Mouse (Mus musculus): Measurements from ENCODE around the gene Pla2g7. TPM values are rescaled to one million over a fixed set of nuclear protein-coding genes. Genes with fewer than 3 reads are reported as not detected.
A peak's percentile ranks its signal among the peaks of the same experiment; 100 is the strongest.
"Not testable (repeated sequence)": the region's sequence is repeated elsewhere in the genome, so short reads cannot be mapped to it uniquely, and the experiment has no call there.

Pla2g7 gene
- 100 to 1,000 TPM in 1 of 4 experiments, 10 to 100 TPM in 3; 83.8 to 107 (median 92.0) TPM for total RNA-seq (2022)

DNA sequence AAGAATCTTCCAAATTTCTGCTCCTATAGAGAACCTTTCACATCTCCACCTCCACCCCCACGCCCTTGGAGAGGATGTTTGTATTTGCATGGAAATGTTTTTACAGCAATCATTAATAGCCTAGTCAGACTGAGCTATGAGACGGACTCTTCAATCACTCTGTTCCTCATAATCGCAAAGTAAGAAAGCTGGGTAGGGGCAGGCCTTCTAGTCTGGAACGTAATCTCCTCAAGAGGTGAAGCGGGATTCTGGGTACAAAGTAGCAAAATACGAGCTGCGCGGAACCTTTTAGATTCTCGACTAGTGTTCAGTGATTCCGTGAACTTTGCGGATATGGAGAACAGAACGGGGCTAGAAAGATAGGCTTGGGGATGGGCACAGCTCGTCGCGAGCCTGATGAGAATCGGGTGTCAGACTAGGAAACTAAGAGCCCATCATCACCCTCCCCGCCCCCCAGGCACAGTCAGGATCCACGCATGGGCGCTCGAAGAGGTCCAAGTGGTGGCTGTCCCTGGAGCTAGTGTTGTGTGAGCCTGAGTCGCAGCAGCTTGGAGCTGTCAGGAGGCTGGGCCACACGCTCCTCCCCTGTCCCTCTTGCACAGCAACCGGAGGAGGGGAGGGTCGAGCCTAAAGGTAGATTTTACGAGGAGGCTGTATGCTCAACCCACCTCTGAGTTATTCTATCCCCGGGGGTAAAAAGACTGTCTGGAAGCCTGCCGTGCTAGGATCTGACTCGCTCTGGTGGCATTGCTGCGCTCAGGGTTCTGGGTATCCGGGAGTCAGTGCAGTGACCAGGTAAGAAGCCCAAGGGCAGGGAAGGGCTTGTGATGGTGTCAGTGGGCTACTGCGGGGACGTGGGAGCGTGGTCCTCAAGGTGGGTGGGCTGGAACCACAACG is at the start of gene Pla2g7:
Gene Pla2g7 (plus strand): TSS at position 107 of the 897 bp plus-strand sequence.
- peak; percentile 39 to 56 for DNase-seq (ENCODE audit: low spot score in 2 of 2)

DNA sequence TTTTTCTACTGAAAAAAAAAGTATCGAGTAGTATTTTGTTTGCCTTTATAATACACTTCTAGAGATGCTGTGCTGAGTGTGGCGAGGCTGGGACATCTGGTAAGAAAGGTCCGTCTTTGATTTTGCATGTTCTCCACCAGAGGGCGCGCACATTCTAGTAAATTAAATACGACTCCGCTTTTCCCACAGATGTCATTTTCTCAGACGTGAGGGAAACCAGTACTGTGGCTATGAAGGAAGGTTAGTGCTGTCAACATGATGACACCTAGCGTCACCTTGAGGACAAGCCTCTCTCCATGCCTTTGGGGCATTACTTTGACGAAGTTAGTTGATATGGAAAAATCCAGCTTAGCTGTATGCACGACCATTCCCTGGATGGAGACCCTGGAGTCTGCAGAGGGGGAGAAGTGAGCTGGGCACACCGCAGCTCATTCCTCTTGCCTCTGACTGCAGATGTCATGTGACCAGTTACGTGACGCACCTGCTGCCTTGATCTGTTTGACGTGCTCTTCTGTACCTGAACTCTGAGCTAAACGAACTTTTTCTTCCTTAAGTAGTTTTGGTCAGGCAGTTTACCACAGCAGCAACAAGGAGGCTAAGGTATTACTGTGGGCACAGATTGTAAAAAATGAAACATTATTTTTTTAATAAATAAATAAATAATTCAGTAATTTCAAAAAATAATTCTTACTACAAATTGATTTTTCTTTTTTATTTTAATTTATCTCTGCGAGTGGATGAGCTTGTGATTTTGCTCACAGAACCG is 49.1 kb upstream of the Pla2g7 start:
- DNase-seq (ENCODE audit: low spot score in 2 of 2): peak in 1 of 2 experiments; percentile 11

DNA sequence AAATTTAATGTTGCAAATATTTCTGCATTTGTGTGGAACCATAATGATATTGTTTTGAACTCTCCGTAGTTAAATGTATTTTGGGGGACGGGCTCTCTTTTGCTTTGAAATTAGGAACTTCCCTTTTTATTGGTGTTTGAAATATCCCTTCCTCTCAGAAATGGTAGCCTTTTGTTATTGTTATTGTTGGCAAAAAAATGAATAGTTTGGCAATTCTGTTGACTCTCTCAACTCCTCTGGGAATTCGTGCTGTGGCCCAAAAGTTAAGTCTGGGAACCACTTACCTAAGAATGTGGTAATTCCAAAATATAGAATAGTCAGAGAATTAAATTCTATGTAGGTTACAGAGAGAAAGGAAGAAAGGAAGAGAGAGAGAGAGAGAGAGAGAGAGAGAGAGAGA is 47.7 kb upstream of the Pla2g7 start:
- no peak for DNase-seq (ENCODE audit: low spot score in 2 of 2)

DNA sequence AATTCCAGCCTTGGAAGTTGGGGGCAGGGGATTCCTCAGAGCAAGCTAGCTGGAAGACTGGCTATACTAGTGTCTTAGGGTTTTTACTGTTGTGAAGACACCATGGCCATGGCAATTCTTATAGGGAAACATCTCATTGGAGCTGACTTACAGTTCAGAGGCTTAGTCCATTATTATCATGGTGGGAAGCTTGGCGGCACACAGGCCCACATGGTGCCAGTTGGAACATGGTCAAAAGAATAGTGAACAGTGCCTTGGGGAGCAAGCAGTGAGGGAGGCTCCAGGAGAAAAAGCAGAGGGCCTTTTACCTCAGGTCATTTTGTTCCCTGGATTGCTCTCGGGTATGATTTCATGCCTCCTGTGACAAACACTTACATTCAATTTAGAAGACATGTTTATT is 37.4 kb upstream of the Pla2g7 start:
- DNase-seq (ENCODE audit: low spot score in 2 of 2): no peak

DNA sequence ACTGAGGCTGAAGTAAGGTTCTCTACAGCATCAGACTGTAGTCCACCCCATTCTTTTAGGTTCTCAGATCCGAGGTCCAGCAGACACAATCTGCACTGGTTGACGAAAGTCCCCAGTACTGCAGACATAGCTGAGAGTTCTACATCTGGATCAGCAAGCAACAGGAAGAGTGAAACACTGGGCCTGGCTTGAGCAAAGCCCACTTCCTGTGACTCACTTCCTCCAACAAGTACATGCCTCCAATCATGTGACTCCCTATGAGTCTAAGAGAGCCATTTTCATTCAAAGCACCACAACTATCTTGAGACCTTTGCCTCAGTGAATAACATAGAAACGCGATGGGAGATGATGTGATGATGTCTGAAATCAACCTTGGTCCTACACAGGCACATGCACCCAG is 36.7 kb upstream of the Pla2g7 start:
- no peak for DNase-seq (ENCODE audit: low spot score in 2 of 2)

DNA sequence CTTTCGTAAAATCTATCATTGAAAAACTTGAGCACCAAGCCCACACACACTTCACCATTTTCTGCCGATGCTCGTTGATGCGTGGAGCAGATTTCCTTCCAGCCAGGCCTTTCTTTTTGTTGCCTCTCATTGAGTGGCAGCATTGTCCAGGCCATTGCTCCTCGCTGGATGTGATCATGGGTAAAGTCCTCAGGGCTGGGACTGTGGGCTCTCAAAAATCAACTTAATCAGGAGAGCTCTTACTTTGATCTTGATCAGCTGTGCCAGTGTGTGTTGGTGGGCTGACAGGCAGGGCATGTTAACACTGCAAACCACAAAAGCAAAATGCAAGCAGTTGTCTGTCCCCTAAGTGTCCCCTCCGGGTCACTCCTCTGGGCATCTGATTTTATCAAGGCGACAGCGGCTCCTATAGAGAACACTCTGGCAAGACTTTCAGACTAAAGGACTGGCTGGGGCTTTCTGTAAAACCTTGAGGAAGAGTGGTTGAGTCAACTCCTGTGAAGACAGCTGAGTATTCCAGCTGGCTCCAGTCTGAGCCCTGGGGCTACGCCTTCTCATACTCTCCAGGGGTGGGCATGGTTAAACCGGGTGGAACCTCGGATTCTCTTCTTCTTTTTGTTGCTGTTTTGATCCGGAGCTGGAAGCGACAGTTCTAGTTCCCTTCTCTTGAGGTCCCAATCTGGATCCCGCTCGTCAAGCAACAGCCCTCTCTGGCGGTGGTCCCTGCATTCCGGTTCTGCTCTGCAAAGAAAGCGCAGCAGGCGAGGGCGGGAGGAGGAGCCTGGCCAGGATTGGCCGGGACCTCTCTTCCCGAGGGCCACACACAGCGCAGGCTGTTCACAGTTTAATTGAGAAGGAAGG is 33.3 kb upstream of the Pla2g7 start:
- no peak for DNase-seq (ENCODE audit: low spot score in 2 of 2)

DNA sequence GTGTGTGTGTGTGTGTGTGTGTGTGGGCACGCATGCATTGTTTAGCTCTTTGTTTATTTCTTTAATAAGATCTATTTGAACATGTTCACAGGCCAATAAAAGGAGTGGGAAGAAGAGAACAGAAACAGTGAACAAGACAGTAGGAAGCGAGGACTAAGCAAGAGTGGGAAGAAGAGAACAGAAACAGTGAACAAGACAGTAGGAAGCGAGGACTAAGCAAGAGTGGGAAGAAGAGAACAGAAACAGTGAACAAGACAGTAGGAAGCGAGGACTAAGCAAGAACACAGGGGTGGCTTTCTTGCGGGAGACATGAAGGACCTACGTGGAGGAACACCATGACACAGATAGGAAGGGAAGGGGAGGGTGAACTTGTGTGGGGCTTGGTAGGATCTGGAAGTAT is 31.1 kb upstream of the Pla2g7 start:
- DNase-seq (ENCODE audit: low spot score in 2 of 2): not testable (repeated sequence)

DNA sequence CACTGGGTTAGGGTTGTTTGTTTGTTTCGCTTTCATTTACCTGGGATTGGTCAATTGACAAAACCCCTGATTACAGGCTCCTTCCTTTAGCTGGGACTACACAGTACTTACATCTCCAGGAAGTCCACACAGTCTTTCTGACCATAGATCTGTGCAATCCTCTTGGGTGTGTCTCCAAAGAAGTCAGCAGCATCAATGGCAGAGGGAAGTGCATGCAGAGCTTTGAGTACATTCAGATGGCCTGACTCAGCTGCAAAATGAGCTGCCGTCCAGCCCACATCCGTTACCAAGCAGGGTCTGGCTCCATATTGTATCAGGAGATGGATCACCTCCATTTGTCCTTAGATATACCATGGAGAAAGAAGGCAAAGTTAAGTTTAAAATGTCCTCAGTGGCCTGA is 29.1 kb upstream of the Pla2g7 start:
- no peak for DNase-seq (ENCODE audit: low spot score in 2 of 2)

DNA sequence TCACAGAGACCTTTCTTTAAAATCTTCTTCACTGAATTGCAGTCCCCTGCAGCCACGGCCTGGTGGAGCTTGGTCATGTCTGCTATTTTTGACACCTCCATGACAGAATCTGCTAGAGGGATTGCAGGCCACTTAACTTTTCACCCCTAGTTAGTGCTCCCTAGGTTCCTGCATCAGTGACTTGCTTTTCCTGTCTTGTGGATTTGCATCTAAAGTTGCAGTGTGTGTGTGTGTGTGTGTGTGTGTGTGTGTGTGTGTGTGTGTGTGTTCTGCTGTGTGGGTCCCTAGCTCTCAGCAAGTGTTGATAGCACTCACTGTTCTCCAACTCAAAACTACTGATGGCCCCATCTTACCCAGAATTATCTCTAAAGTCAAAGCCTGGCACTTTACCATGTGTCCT is 24.4 kb upstream of the Pla2g7 start, which contains the start of gene Ankrd66:
Gene Ankrd66 (minus strand): TSS at position 101 of the 400 bp plus-strand sequence.
- DNase-seq (ENCODE audit: low spot score in 2 of 2): no peak

DNA sequence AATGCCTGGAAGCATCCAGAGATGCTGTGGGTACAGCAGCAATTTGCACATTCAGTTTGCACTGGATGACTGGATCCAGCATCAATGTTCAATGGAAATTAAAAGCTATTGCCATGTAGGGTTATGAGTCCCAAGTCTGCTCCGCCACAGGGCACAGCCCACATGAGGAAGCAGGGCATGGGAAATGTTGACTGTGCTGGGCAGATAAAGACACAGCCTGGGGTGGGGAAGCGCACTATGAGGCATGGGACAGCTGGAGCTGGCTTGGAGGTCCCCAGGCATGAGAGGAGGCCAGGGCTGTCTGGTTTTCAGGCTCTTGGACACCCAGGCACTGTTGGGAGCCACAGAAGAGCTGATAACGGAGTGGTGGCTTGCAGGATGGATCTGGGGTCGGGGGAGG is 23.9 kb upstream of the Pla2g7 start:
- no peak for DNase-seq (ENCODE audit: low spot score in 2 of 2)

DNA sequence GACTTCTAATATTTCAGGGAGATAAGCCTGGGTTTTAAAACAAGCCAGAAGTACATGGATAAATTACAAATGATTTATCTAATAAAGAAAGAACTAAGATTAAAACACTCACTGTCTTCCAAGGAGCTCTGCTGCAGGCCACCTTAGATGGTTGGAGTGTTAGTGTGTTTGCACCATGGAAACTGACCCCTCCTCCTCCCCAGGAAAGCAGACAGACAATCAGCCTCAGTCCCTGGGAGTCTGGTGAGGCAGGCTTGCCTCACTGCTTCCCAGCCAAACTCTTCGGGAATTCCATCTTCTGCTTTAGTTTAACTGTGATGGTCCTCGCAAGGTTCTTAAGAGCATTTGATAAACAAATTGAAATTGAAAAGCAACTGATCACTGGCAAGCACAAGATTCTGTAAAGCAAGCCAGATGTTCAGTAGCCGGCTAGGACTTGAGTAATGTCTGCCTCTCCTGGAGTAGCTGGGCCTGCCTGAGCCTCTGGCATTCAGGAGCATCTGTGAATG is 16.7 kb upstream of the Pla2g7 start:
- DNase-seq (ENCODE audit: low spot score in 2 of 2): no peak

DNA sequence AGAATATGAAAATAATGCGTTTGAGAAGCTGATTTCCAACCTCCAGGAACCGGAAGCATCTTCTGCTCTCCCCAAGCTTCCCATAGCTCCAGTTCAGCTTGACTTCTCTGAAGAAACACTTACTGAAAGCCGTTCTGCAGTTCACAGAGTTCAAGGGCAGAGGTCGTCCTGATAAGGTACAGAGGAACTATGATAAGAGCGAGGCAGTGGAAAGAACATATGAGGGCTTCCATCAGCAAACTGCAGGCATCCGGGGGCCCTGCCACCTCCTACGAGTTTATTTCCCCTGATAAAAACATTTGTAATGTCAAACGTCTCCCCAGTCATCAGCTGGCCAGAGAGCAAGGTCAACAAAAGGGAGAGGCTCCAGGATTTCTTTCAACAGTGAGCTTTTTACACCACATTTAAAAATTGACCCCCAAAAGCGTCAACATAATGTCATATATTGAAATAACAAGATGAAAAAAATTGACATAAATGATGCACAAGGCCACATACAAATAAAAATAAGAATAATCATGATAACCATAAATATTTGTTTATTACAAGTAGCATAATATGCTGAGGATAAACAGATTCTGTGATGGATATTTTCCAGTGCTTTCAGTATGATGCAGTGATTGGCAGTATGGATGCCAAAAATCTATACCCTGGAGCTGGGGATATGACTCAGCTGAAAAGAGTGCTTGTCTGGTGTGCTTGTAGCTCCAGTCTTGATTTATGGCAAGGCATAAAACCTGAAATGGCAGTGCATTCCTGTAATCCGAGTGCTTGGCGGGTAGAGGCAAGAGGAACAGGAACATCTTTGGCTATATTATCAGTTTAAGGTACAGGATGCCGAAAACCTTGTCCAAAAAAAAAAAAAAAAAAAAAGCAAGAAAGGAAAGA is 13.1 kb upstream of the Pla2g7 start:
- DNase-seq (ENCODE audit: low spot score in 2 of 2): no peak

DNA sequence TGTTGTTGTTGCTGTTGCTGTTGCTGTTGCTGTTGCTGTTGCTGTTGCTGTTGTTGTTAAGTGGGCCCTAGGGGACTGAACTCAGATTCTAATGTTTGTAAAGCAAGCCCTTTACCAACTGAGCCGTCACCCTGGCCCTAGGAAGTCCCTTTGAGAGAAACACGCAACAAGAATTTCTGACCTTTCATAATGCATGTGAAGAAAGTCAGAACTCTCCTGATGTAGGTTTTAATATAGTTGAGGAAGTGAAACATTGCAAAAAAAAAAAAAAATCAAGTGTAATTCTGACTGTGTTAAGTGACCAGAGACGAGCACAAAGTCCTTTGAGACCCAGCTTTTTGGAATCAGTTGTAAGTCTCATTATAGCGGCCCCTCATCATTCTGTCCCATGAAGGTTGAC is 10.8 kb upstream of the Pla2g7 start:
- no peak for DNase-seq (ENCODE audit: low spot score in 2 of 2)

DNA sequence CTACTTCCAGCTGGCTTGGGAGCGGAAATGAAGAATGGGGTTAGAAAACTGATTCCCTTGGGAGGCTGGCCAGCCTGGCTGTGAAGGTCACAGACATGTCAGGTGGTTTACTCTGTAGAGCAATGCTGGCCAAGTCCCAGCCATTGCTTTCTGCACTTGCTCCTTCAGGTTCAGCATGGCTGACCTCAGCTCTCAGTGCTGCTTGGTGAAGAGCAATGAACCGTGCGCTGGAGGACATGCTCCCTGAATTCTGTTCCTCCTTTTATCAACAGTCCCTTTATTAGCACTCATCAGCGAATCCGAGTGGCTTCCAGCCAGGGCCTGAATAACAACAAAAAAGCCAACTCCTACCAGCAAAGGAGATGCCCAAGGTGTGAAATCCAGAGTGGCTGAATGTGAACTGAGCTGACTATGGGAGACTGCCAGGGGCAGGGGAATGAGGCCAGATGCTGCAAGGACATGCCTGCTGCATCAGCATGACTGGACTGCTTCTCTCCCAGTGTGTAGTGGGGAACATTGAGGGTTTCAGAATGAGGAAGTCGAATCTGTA is 10.3 kb upstream of the Pla2g7 start:
- DNase-seq (ENCODE audit: low spot score in 2 of 2): peak in 1 of 2 experiments; percentile 71

DNA sequence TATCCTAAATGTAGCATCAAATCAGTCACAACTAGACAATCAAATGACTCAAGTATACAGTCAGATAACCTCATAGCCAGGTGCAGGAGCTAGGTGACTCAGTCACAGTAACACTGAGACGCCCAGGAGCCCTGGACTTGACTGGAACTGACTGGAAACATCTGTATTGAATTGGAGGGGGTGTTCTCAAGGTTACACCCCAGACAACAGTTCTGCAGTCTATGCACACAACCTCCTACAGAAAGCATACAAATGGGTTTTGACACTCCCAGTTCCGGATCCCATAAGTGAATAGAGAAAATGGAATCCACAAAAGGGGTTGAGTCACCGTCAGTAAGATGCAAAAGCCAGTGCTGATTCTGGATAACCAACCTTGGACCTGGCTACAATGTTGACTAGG is 9.2 kb upstream of the Pla2g7 start:
- no peak for DNase-seq (ENCODE audit: low spot score in 2 of 2)

DNA sequence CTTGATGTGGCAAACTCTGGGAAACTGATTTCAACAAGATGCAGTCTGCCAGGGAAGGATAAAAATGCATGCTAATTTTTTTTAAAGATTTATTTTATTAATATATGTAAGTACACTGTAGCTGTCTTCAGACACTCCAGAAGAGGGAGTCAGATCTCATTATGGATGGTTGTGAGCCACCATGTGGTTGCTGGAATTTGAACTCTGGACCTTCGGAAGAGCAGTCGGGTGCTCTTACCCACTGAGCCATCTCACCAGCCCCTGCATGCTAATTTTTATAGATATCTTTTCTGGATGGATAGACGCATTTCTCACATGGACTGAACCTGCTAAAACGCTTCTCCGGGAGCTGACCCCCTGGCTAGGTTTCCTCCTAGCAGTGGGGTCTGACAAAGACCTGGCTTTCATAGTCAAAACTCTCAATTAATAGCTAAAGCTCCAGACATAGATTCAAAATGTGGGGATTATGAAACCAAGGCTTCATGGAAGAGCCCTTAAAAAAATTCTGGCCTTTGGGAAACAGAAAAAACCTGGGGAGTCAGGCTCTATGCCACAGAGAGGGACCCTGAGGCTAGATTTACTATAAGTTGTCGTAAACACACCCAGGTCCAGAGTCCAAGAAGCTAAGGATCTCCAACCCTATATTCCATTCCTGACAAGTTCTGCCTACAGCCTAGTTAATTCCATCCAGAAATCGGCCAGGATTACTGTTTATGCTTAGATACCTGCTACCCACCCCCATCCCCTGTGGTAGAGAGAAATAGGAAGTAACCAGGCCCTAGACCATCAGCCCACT is 4.5 kb upstream of the Pla2g7 start:
- no peak for DNase-seq (ENCODE audit: low spot score in 2 of 2)

DNA sequence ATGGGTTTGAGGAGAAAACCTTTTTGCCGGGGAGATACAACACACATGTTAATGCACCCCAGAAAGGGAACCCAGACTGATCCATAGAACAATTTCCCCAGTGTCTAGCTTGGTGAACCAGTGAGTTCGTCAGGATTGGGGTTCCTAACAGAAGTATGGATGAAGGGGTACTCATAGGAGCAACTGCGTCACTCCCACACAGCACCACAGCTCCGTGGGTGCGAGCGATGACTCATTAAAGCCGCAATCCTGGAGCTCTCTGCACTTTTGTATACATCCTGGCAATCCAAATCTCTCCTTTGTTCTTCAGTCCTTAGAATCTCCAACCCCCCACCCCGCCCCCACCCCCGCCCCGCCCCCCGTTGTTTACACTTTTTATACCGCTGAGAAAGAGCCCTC is 306 bp upstream of the Pla2g7 start:
- DNase-seq (ENCODE audit: low spot score in 2 of 2): peak in 1 of 2 experiments; percentile 25

DNA sequence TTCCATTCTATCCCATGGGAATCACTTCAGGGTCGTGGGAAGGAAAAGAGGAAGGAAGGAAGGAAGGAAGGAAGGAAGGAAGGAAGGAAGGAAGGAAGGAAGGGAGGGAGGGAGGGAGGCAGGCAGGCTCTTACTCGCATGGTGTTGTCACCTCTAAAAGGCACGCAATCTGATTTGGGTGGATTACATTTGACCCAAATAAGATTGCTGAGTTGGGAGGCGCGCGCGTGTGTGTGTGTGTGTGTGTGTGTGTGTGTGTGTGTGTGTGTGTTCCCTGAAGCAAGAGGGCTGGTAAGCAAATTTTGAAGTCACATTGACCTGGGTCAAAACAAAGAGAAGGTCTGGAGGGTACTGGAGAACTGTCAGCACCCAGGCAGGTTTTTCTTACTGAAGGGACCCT is 1.4 kb downstream of the Pla2g7 start:
- DNase-seq (ENCODE audit: low spot score in 2 of 2): no peak

DNA sequence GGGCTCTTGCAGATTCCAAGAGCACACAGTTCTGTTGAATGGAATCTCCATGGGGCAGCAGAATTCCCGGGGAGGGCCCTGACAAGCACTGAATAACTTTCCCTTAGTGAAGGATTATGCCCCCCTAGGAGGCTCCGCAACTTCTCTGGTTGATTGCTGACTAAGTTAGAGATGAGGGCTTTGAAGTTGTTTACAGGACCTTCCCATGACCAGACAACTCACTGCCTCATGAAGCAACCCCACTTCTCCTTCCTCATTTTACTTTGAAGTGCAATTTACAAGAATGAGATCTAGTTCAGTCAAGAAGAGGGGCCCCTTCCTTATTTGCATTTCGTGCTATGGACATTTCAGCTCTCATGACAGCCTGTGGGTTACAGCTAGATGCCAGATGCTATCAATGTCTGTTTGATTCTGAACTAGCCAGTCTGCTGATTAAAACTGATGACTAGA is 5.8 kb downstream of the Pla2g7 start:
- DNase-seq (ENCODE audit: low spot score in 2 of 2): no peak
